Mouse (Mus musculus): Measurements from ENCODE around the gene Kbtbd4. TPM values are rescaled to one million over a fixed set of nuclear protein-coding genes. Genes with fewer than 3 reads are reported as not detected.
A peak's percentile ranks its signal among the peaks of the same experiment; 100 is the strongest.

Gene Kbtbd4
- polyA plus RNA-seq, 1 experiment from 2014 or later = 49.5 TPM

GRCm38 (mm10) chr2:90953461-90953860 is 48.9 kb downstream of the Kbtbd4 start:
- no peak overlapping the region for H3K4me2 ChIP-seq (ENCODE audit: low read depth)
- no peak for DNase-seq (ENCODE audit: low spot score)
- 79% methylated on average over 3 of the region's 3 CpGs for WGBS
- H3K36me3 ChIP-seq (ENCODE audit: control insufficient read depth, insufficient read depth, low read length) = no peaks in the 10 kb centered on the region
- no peak overlapping the region for H3K4me3 ChIP-seq (ENCODE audit: low read depth, low read length)
- no peak for ATAC-seq (ENCODE audit: insufficient read depth, low FRiP score, low TSS enrichment)
- H3K9ac ChIP-seq (ENCODE audit: low read length) = no peak overlapping the region
- H3K4me1 ChIP-seq (ENCODE audit: control insufficient read depth, insufficient read depth, low read length) = no peaks in the 10 kb centered on the region; the same call in 1 of the 2 replicates
- H3K27me3 ChIP-seq (ENCODE audit: control insufficient read depth, insufficient read depth, low read length) = no peaks in the 10 kb centered on the region
- no peaks in the 10 kb centered on the region for H3K9me3 ChIP-seq (ENCODE audit: control insufficient read depth, low read length)
- no peak overlapping the region for H3K27ac ChIP-seq (ENCODE audit: low read depth, low read length)

GRCm38 (mm10) chr2:90956053-90956452 is 51.5 kb downstream of the Kbtbd4 start:
- Histone ChIP-seq H3K9me3 (ENCODE audit: control insufficient read depth, low read length) (no peaks in the 10 kb centered on the region), H3K4me2 (ENCODE audit: low read depth) (no peak overlapping the region), H3K36me3 (ENCODE audit: control insufficient read depth, insufficient read depth, low read length) (no peaks in the 10 kb centered on the region), H3K27me3 (ENCODE audit: control insufficient read depth, insufficient read depth, low read length) (no peaks in the 10 kb centered on the region), H3K27ac (ENCODE audit: low read depth, low read length) (no peak overlapping the region), H3K4me3 (ENCODE audit: low read depth, low read length) (no peak overlapping the region), H3K4me1 (ENCODE audit: control insufficient read depth, insufficient read depth, low read length) (no peaks in the 10 kb centered on the region; the same call in 1 of the 2 replicates), H3K9ac (ENCODE audit: low read length) (no peak overlapping the region)
- DNase-seq (ENCODE audit: low spot score) (peak; percentile 12), ATAC-seq (ENCODE audit: insufficient read depth, low FRiP score, low TSS enrichment) (no peak)
- WGBS = 47% methylated on average over 1 of the region's 1 CpGs

- no peak overlapping the region for H3K27ac ChIP-seq (ENCODE audit: low read depth, low read length)
- no peaks in the 10 kb centered on the region for H3K27me3 ChIP-seq (ENCODE audit: control insufficient read depth, insufficient read depth, low read length)
- no peak for ATAC-seq (ENCODE audit: insufficient read depth, low FRiP score, low TSS enrichment)
- no peak overlapping the region for H3K9ac ChIP-seq (ENCODE audit: low read length)
- H3K4me2 ChIP-seq (ENCODE audit: low read depth) = no peak overlapping the region
- DNase-seq (ENCODE audit: low spot score) = no peak
- H3K4me3 ChIP-seq (ENCODE audit: low read depth, low read length) = no peak overlapping the region
- H3K9me3 ChIP-seq (ENCODE audit: control insufficient read depth, low read length) = no peaks in the 10 kb centered on the region
- H3K4me1 ChIP-seq (ENCODE audit: control insufficient read depth, insufficient read depth, low read length) = no peaks in the 10 kb centered on the region; the same call in 1 of the 2 replicates
- WGBS = 94% methylated on average over 3 of the region's 3 CpGs
- no peaks in the 10 kb centered on the region for H3K36me3 ChIP-seq (ENCODE audit: control insufficient read depth, insufficient read depth, low read length)
Observed at GRCm38 (mm10) chr2:90958856-90959255, 54.3 kb downstream of the Kbtbd4 start.

- 100% methylated on average over 2 of the region's 2 CpGs for WGBS
Observed at GRCm38 (mm10) chr2:90960012-90960411, 55.5 kb downstream of the Kbtbd4 start.

More at GRCm38 (mm10) chr2:90960012-90960411, 55.5 kb downstream of the Kbtbd4 start:
- Histone ChIP-seq H3K4me2 (ENCODE audit: low read depth) (no peak overlapping the region), H3K27ac (ENCODE audit: low read depth, low read length) (no peak overlapping the region), H3K4me3 (ENCODE audit: low read depth, low read length) (no peak overlapping the region), H3K9ac (ENCODE audit: low read length) (no peak overlapping the region), H3K9me3 (ENCODE audit: control insufficient read depth, low read length) (no peaks in the 10 kb centered on the region), H3K36me3 (ENCODE audit: control insufficient read depth, insufficient read depth, low read length) (no peaks in the 10 kb centered on the region), H3K27me3 (ENCODE audit: control insufficient read depth, insufficient read depth, low read length) (no peaks in the 10 kb centered on the region), H3K4me1 (ENCODE audit: control insufficient read depth, insufficient read depth, low read length) (no peaks in the 10 kb centered on the region; the same call in 1 of the 2 replicates)
- no peak for ATAC-seq (ENCODE audit: insufficient read depth, low FRiP score, low TSS enrichment)
- DNase-seq (ENCODE audit: low spot score) = no peak

Other genes starting within 250 kb of the Kbtbd4 start
- 61.0 and 64.0 TPM in 2 replicates for gene Nup160, start 227.5 kb upstream of the Kbtbd4 start, polyA plus RNA-seq (2014; fragmentation: Nextera tagmentation; extraction: Ambion mirVana)
- gene Fnbp4, start 159.4 kb upstream of the Kbtbd4 start, polyA plus RNA-seq (2014; fragmentation: Nextera tagmentation; extraction: Ambion mirVana) = 104 and 105 TPM in 2 replicates
- gene Agbl2, start 122.0 kb upstream of the Kbtbd4 start, polyA plus RNA-seq (2014; fragmentation: Nextera tagmentation; extraction: Ambion mirVana) = 0.37 and 0.64 TPM in 2 replicates
- 288 and 291 TPM in 2 replicates for gene Mtch2, start 57.6 kb upstream of the Kbtbd4 start, polyA plus RNA-seq (2014; fragmentation: Nextera tagmentation; extraction: Ambion mirVana)
- 20.6 and 22.5 TPM in 2 replicates for gene C1qtnf4, start 18.9 kb upstream of the Kbtbd4 start, polyA plus RNA-seq (2014; fragmentation: Nextera tagmentation; extraction: Ambion mirVana)
- gene Ndufs3, start 87 bp downstream of the Kbtbd4 start, polyA plus RNA-seq (2014; fragmentation: Nextera tagmentation; extraction: Ambion mirVana) = 187 and 191 TPM in 2 replicates
- 98.7 and 109 TPM in 2 replicates for gene Celf1, start 35.6 kb downstream of the Kbtbd4 start, polyA plus RNA-seq (2014; fragmentation: Nextera tagmentation; extraction: Ambion mirVana)
- gene Rapsn, start 130.9 kb downstream of the Kbtbd4 start, polyA plus RNA-seq (2014; fragmentation: Nextera tagmentation; extraction: Ambion mirVana) = 3.7 and 5.5 TPM in 2 replicates
- 387 and 389 TPM in 2 replicates for gene Psmc3, start 149.3 kb downstream of the Kbtbd4 start, polyA plus RNA-seq (2014; fragmentation: Nextera tagmentation; extraction: Ambion mirVana)
- 21.9 and 27.6 TPM in 2 replicates for gene Slc39a13, start 165.7 kb downstream of the Kbtbd4 start, polyA plus RNA-seq (2014; fragmentation: Nextera tagmentation; extraction: Ambion mirVana)
- gene Spi1, start 177.7 kb downstream of the Kbtbd4 start, polyA plus RNA-seq (2014; fragmentation: Nextera tagmentation; extraction: Ambion mirVana) = 2.8 and 4.2 TPM in 2 replicates
- 0.11 and 0.49 TPM in 2 replicates for gene Mybpc3, start 213.4 kb downstream of the Kbtbd4 start, polyA plus RNA-seq (2014; fragmentation: Nextera tagmentation; extraction: Ambion mirVana)